In genomic region chr10:8176351-8177053, GRCm38 (mm10) we compare ENCODE assay signal across 8 mouse cellular contexts.
DNase-seq lines count a peak whose midpoint lies in the region; ATAC-seq and TF ChIP-seq lines count a peak whose summit lies in the region.

No protein-coding gene starts in this region.

- no peaks in the 10 kb centered on the region for H3K36me3 ChIP-seq in liver, postnatal 0 days (replicated peaks; ENCODE audit: insufficient read depth, low read length)

- no peak overlapping the region for H3K4me3 ChIP-seq in liver, postnatal 0 days (ENCODE audit: low read depth, low read length)

- H3K9ac ChIP-seq in liver, postnatal 0 days (replicated peaks): no peak overlapping the region

- TF ChIP-seq CTCF in liver, postnatal 0 days (IDR thresholded peaks at IDR 0.05; ENCODE audit: low read depth): no peak

- H3K4me1 ChIP-seq in liver, postnatal 0 days (ENCODE audit: insufficient read depth): no peaks in the 10 kb centered on the region; the same call in 1 of the 2 replicates

- H3K4me2 ChIP-seq in liver, postnatal 0 days (ENCODE audit: low read depth, low read length): no peak overlapping the region

- 35% methylated on average over 13 of the region's 13 CpGs for whole genome bisulfite sequencing in liver, postnatal 0 days (ENCODE audit: insufficient replicate concordance)

- H3K9me3 ChIP-seq in liver, postnatal 0 days (ENCODE audit: low read length): no peaks in the 10 kb centered on the region

- DNase-seq in frontal cortex, adult 2 months (ENCODE audit: extremely low spot score in 1 of 2, low spot score in 1 of 2): peak; percentile 11 to 51
- no peak for DNase-seq in frontal cortex, postnatal 14 days (ENCODE audit: low spot score in 2 of 2)
- DNase-seq in right cerebral cortex, postnatal 10 days (ENCODE audit: low spot score in 2 of 2): peak; percentile 44 to 62
- no peak for DNase-seq in right cerebral cortex, postnatal 4 days
- peak; percentile 33 to 34 for DNase-seq in layer of hippocampus, postnatal 14 days (ENCODE audit: low spot score in 2 of 2)
- DNase-seq in right cerebral cortex, postnatal 25 days: peak; percentile 29
- no peak for DNase-seq in liver, postnatal 0 days

- no peaks in the 10 kb centered on the region for H3K27me3 ChIP-seq in liver, postnatal 0 days (ENCODE audit: insufficient read depth, low read length)

- H3K27ac ChIP-seq in liver, postnatal 0 days (ENCODE audit: low read depth): no peak overlapping the region

- ATAC-seq in liver, postnatal 0 days: no peak
- no peak for ATAC-seq in erythroblast, adult 5-6 weeks (replicated peaks; ENCODE audit: low FRiP score, poor library complexity, severe bottlenecking)

- no peak for TF ChIP-seq EP300 in liver, postnatal 0 days (IDR thresholded peaks at IDR 0.05; ENCODE audit: low read depth)

Comparison
In these comparisons a context has a peak if more than half of its experiments do, and no peak if none do; other contexts are left out.
1. DNase-seq: peak in frontal cortex, adult 2 months (2 of 2), right cerebral cortex, postnatal 10 days (2 of 2), layer of hippocampus, postnatal 14 days (2 of 2) and right cerebral cortex, postnatal 25 days (single experiment); none in frontal cortex, postnatal 14 days (0 of 2), right cerebral cortex, postnatal 4 days (single experiment) and liver, postnatal 0 days (single experiment).